Mouse (Mus musculus) myocyte (in vitro differentiated cells): Measurements from ENCODE around the gene Stard13. TPM values are rescaled to one million over a fixed set of nuclear protein-coding genes. Genes with fewer than 3 reads are reported as not detected.

Source experiments
- H3K27me3 ChIP-seq: one replicate; pipeline ENCODE4 v1.6.1; 2011; ENCODE audit not compliant: control insufficient read depth, insufficient read depth, insufficient read length
- H3K36me3 ChIP-seq: one replicate; pipeline ENCODE4 v1.6.1; 2011; ENCODE audit not compliant: control insufficient read depth, insufficient read depth
- H3K4me2 ChIP-seq: one replicate; pipeline ENCODE4 v1.6.1; 2011; ENCODE audit warnings: low read depth, control low read depth
- H3K4me3 ChIP-seq: one replicate; pipeline ENCODE4 v1.5.1; 2011; ENCODE audit warnings: mild to moderate bottlenecking, control low read depth, moderate library complexity
- H3K79me2 ChIP-seq: one replicate; pipeline ENCODE4 v1.6.1; 2011; ENCODE audit not compliant: control insufficient read depth, insufficient read depth
- H3ac ChIP-seq: one replicate; pipeline ENCODE4 v1.6.1; 2011; ENCODE audit not compliant: control insufficient read depth, insufficient read length
- CEBPB ChIP-seq: IDR thresholded peaks from 2 replicates; pipeline ENCODE4 v1.6.1; 2011; ENCODE audit warnings: mild to moderate bottlenecking, moderate library complexity; ENCODE audit not compliant: poor library complexity, insufficient read depth, severe bottlenecking
- E2F4 ChIP-seq: IDR thresholded peaks from one replicate; pipeline ENCODE4 v1.6.1; 2011; ENCODE audit warnings: mild to moderate bottlenecking, control low read depth, moderate library complexity; ENCODE audit not compliant: insufficient read depth
- MAX ChIP-seq: IDR thresholded peaks from one replicate; pipeline ENCODE4 v1.6.1; 2011; ENCODE audit warnings: low read depth, mild to moderate bottlenecking, control low read depth
- MYOD1 ChIP-seq, 3 experiments: IDR thresholded peaks; one replicate each; pipeline ENCODE4 v1.6.1; 2011; ENCODE audit warnings: control low read depth in 2 of 3, low read depth in 2 of 3, mild to moderate bottlenecking in 2 of 3, moderate library complexity in 1 of 3; ENCODE audit not compliant: insufficient read length in 2 of 3, control insufficient read depth in 1 of 3
- MYOG ChIP-seq, 3 experiments: IDR thresholded peaks; one replicate each; pipeline ENCODE4 v1.6.1; 2011; ENCODE audit warnings: control low read depth in 2 of 3, low read depth in 2 of 3, mild to moderate bottlenecking in 2 of 3; ENCODE audit not compliant: insufficient read length in 2 of 3, control insufficient read depth in 1 of 3, insufficient read depth in 1 of 3
- POLR2A ChIP-seq: IDR thresholded peaks from one replicate; pipeline ENCODE4 v1.6.1; 2011; ENCODE audit warnings: low read depth, mild to moderate bottlenecking, control low read depth, moderate library complexity; ENCODE audit not compliant: insufficient read length
- POLR2AphosphoS2 ChIP-seq: IDR thresholded peaks from one replicate; pipeline ENCODE4 v1.6.1; 2011; ENCODE audit warnings: low read depth, control low read depth; ENCODE audit not compliant: insufficient read length
- REST ChIP-seq: IDR thresholded peaks from one replicate; pipeline ENCODE4 v1.6.1; 2011; ENCODE audit warnings: mild to moderate bottlenecking, control low read depth, moderate library complexity; ENCODE audit not compliant: insufficient read depth, insufficient read length
- SRF ChIP-seq: IDR thresholded peaks from one replicate; pipeline ENCODE4 v1.6.1; 2011; ENCODE audit warnings: low read depth; ENCODE audit not compliant: control insufficient read depth, insufficient read length
- TCF12 ChIP-seq: IDR thresholded peaks from one replicate; pipeline ENCODE4 v1.6.1; 2011; ENCODE audit warnings: mild to moderate bottlenecking, control low read depth; ENCODE audit not compliant: poor library complexity, insufficient read depth, severe bottlenecking
- TCF3 ChIP-seq: IDR thresholded peaks from one replicate; pipeline ENCODE4 v1.6.1; 2011; ENCODE audit warnings: low read depth, control low read depth; ENCODE audit not compliant: insufficient read length
- USF1 ChIP-seq: IDR thresholded peaks from one replicate; pipeline ENCODE4 v1.6.1; 2011; ENCODE audit warnings: low read depth, mild to moderate bottlenecking, control low read depth, moderate library complexity
- polyA plus RNA-seq: library from polyadenylated mRNA; unstranded; fragments of >200 nt; fragmentation: generic; extraction: Trizol; gene quantifications from one replicate; pipeline ENCODE4 v1.2.1, GENCODE M21; 2012; ENCODE audit warnings: missing spikeins

Gene Stard13
- polyA plus RNA-seq, 1 experiment, result 15.2 TPM

DNA sequence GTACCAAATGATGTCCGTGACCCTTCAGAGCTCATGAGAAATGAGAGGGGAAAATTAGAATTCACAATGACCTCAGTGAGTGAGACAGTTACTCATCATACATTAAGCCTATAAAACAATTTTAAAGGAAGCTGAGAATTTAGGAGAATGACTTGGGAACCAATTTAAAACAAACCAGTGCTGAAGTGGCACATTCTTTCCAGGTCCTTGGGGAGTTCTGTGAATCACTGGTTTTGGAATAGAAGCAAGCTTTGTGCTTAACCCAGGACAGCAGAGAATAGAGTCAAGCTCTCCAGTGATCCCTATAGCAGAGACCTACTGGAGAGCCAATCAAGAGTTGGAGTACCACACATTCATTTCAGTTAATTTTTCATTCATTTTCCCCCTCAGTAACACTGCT is 59.9 kb downstream of the Stard13 start:
- TF ChIP-seq USF1 (no peak), TCF3 (no peak), CEBPB (no peak), POLR2AphosphoS2 (no peak), MYOG (IDR thresholded peaks at IDR 0.05; ENCODE audit: control insufficient read depth in 1 of 3, insufficient read depth in 1 of 3, insufficient read length in 2 of 3, low read depth in 2 of 3) (no peak), SRF (no peak), POLR2A (no peak), E2F4 (no peak), MYOD1 (IDR thresholded peaks at IDR 0.05; ENCODE audit: control insufficient read depth in 1 of 3, insufficient read length in 2 of 3, low read depth in 2 of 3) (no peak), REST (no peak), MAX (no peak), TCF12 (no peak)
- Histone ChIP-seq H3K36me3 (peaks cover 10% of the 10 kb centered on the region), H3K79me2 (peaks cover 99% of the 10 kb centered on the region), H3K4me2 (peak overlapping the region; percentile 61), H3K27me3 (no peaks in the 10 kb centered on the region), H3K4me3 (no peak overlapping the region), H3ac (no peak overlapping the region)

DNA sequence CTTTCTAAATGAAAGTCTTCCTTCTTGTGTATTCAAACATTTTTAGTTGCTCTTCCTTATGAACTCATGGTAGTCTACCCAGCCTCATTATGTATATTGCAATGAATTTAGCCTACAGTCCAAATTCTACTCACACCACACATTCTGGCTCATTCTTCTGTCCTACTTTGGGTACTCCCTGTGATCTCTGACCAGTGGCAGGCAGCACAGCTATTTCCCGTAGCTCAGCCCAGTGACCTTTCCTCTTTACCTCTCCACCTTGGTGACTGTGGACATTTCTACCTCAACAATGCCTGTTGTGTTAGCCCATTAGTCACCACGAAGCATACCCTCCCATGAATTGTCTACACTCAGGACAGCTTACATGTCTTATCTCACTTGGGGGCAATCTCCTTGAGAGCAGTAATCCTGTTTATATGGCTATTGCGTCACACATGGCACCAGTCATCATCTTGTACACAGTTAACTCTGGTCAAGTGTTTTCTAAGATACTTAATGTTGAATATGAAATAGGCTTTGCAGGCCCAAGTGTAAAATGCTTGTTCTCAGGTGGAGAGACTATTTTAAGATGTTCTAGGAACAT is 63.4 kb downstream of the Stard13 start:
- Histone ChIP-seq H3K79me2 (peaks cover 99% of the 10 kb centered on the region), H3K4me3 (no peak overlapping the region), H3K4me2 (no peak overlapping the region), H3K27me3 (no peaks in the 10 kb centered on the region), H3ac (no peak overlapping the region), H3K36me3 (peaks cover 6% of the 10 kb centered on the region)
- TF ChIP-seq MYOD1 (IDR thresholded peaks at IDR 0.05; ENCODE audit: control insufficient read depth in 1 of 3, insufficient read length in 2 of 3, low read depth in 2 of 3) (no peak), CEBPB (peak; percentile 58; the same call in 1 of the 2 replicates)

DNA sequence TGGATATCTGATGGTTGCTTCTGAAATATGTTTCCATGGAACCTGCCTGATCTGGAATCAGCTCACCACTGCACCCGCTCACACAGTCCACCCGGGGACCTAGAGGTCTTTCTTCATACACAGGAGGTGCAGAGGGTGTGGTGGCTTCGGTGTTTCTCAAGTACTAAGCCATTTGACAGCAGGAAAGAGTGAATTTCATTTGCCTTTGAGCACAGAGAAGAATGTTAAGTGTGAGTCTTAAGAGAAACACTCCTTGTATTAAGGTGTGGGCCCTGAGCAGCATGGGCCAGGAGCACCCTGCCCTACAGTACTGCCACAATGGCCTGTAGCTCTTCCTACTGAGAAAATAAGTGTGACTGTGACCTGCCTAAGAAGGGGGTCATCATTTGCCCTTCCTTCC is 65.4 kb downstream of the Stard13 start:
- H3ac ChIP-seq, result no peak overlapping the region
- H3K4me2 ChIP-seq, result no peak overlapping the region
- H3K79me2 ChIP-seq, result peaks cover 96% of the 10 kb centered on the region
- no peak overlapping the region for H3K4me3 ChIP-seq
- H3K36me3 ChIP-seq, result peaks cover 6% of the 10 kb centered on the region
- no peaks in the 10 kb centered on the region for H3K27me3 ChIP-seq
- TF ChIP-seq REST, result no peak
- TF ChIP-seq USF1, result no peak
- TF ChIP-seq SRF, result no peak
- no peak for TF ChIP-seq E2F4
- TF ChIP-seq POLR2AphosphoS2, result no peak
- TF ChIP-seq POLR2A, result no peak
- no peak for TF ChIP-seq TCF3
- no peak for TF ChIP-seq TCF12
- TF ChIP-seq MYOG (IDR thresholded peaks at IDR 0.05; ENCODE audit: control insufficient read depth in 1 of 3, insufficient read depth in 1 of 3, insufficient read length in 2 of 3, low read depth in 2 of 3), result no peak
- TF ChIP-seq CEBPB, result no peak
- TF ChIP-seq MAX, result no peak
- no peak for TF ChIP-seq MYOD1 (IDR thresholded peaks at IDR 0.05; ENCODE audit: control insufficient read depth in 1 of 3, insufficient read length in 2 of 3, low read depth in 2 of 3)

DNA sequence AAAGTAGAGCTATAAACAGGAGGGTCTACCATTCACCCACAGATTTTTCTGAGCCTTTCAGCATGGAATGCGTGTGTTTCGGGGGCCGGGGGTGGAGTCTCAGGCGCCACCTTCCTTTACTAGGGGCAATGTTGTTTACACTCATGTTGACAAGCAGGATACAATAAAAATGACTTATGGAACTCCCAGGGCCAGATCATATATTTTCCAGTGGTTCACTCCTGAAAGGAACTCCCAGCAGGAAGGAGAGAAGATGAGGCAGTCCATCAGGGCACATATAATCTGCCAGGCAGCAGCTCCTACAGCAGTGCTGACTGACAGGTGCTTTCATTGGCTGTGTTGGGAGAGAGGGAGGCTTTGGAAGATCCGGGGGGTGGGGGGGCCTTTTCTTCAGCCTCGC is 66.0 kb downstream of the Stard13 start:
- H3K4me2 ChIP-seq, result no peak overlapping the region
- peaks cover 96% of the 10 kb centered on the region for H3K79me2 ChIP-seq
- H3K36me3 ChIP-seq, result peaks cover 6% of the 10 kb centered on the region
- H3ac ChIP-seq, result no peak overlapping the region
- no peaks in the 10 kb centered on the region for H3K27me3 ChIP-seq
- TF ChIP-seq SRF (no peak), USF1 (no peak), TCF12 (no peak), MAX (no peak), MYOG (IDR thresholded peaks at IDR 0.05; ENCODE audit: control insufficient read depth in 1 of 3, insufficient read depth in 1 of 3, insufficient read length in 2 of 3, low read depth in 2 of 3) (no peak), REST (no peak), POLR2A (no peak)
- no peak overlapping the region for H3K4me3 ChIP-seq

DNA sequence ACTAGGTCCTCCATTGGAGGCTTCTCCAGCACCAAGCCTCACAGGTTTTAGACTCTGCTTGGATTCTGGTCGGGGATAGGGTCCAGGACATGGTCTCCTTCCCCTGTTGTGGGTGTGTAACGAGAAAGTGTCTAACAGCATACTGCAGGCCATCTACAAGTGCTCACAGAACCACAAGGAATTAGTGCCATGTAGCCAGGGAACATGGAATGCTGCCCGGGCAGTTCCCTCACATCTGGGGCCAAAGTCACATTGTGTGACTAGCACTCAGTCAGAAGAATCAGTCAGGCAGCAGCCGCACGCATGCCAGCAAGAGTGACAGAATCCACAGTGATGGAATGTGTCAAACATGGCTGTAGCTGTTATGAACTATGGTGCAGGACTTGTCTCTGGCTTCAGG is 67.4 kb downstream of the Stard13 start:
- H3K27me3 ChIP-seq, result no peaks in the 10 kb centered on the region
- H3K4me3 ChIP-seq, result no peak overlapping the region
- peaks cover 96% of the 10 kb centered on the region for H3K79me2 ChIP-seq
- no peak overlapping the region for H3K4me2 ChIP-seq
- no peak overlapping the region for H3ac ChIP-seq
- TF ChIP-seq REST (no peak), TCF12 (no peak), USF1 (no peak), MYOG (IDR thresholded peaks at IDR 0.05; ENCODE audit: control insufficient read depth in 1 of 3, insufficient read depth in 1 of 3, insufficient read length in 2 of 3, low read depth in 2 of 3) (no peak)
- H3K36me3 ChIP-seq, result peaks cover 6% of the 10 kb centered on the region
